14 mouse cellular contexts compared by ENCODE assay signal in the genomic region with DNA sequence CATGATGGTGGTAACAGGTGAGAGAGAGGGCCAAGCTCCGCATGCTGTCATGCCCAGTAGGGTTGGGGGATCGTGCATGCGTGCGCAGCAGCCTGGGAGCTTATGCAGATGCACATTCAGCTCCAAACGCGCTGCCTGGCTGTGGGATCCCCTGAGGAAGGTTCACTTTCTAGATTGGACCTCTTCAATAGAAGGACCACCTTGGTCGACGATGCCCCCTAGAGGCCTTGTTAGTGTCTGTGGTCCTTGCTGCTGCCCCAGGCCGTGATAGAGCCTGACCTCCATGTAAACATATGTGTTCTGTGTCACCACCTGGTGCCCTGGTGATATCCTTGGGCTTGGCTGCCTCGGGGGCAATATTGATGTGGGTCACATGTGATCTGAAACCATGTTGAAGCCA. TPM values are rescaled to one million over a fixed set of nuclear protein-coding genes. Genes with fewer than 3 reads are reported as not detected.
A peak's percentile ranks its signal among the peaks of the same experiment; 100 is the strongest.
DNase-seq lines count a peak whose midpoint lies in the region; ATAC-seq and TF ChIP-seq lines count a peak whose summit lies in the region.
"Had no signal": no experiment of that assay in that cellular context is flagged by ENCODE, and none has a peak within 500 bp of the region (broad histone marks: within the 10 kb centered on the region; RNA-seq: fewer than 3 reads in every experiment).

No protein-coding gene starts in this region.

- H3K27ac ChIP-seq in liver, embryonic 14.5 days: no peak overlapping the region
- H3K27ac ChIP-seq in liver, embryonic 12.5 days: no peak overlapping the region
- H3K27ac ChIP-seq: embryonic facial prominence, embryonic 12.5 days; forebrain, embryonic 13.5 days; neural tube, embryonic 13.5 days had no signal

- H3K4me3 ChIP-seq in liver, embryonic 14.5 days (ENCODE audit: insufficient read depth in 1 of 2, low read depth in 2 of 2, low read length in 2 of 2): no peak overlapping the region
- no peak overlapping the region for H3K4me3 ChIP-seq in liver, embryonic 12.5 days
- H3K4me3 ChIP-seq in E14TG2a.4 (replicated peaks; ENCODE audit: low read length): no peak overlapping the region
- H3K4me3 ChIP-seq: embryonic facial prominence, embryonic 12.5 days; forebrain, embryonic 13.5 days; megakaryocyte, embryonic 14.5 days; neural tube, embryonic 13.5 days had no signal

- no peak overlapping the region for H3K4me2 ChIP-seq in liver, embryonic 14.5 days (ENCODE audit: low read depth)
- H3K4me2 ChIP-seq in liver, embryonic 12.5 days: no peak overlapping the region
- H3K4me2 ChIP-seq: embryonic facial prominence, embryonic 12.5 days; forebrain, embryonic 13.5 days; neural tube, embryonic 13.5 days had no signal

- H3K4me1 ChIP-seq in liver, embryonic 14.5 days (replicated peaks; ENCODE audit: control insufficient read depth in 2 of 2, insufficient read depth in 2 of 2, low read length in 1 of 2): no peaks in the 10 kb centered on the region
- H3K4me1 ChIP-seq in liver, embryonic 12.5 days: no peaks in the 10 kb centered on the region
- H3K4me1 ChIP-seq in E14TG2a.4 (replicated peaks; ENCODE audit: low read depth, low read length): no peaks in the 10 kb centered on the region
- H3K4me1 ChIP-seq: embryonic facial prominence, embryonic 12.5 days had no signal

- ATAC-seq in liver, embryonic 14.5 days (ENCODE audit: insufficient read depth): no peak
- ATAC-seq in liver, embryonic 12.5 days: no peak
- ATAC-seq in megakaryocyte progenitor cell, adult 5-6 weeks (replicated peaks; ENCODE audit: poor library complexity): 0 out of 2 replicates have a peak, but pooled peaks have one; percentile 20
- ATAC-seq: forebrain, embryonic 13.5 days had no signal

- no peak overlapping the region for H3K9ac ChIP-seq in liver, embryonic 14.5 days (replicated peaks)
- H3K9ac ChIP-seq in liver, embryonic 12.5 days: no peak overlapping the region
- H3K9ac ChIP-seq: embryonic facial prominence, embryonic 12.5 days; forebrain, embryonic 13.5 days; neural tube, embryonic 13.5 days had no signal

- no peak for DNase-seq in liver, embryonic 14.5 days (ENCODE audit: low read depth in 3 of 3, low spot score in 3 of 3)
- DNase-seq in R1 (ENCODE audit: low read depth, low spot score): peak; percentile 57
- DNase-seq in urinary bladder, adult 18-20 months (ENCODE audit: low spot score in 2 of 2): no peak
- DNase-seq in adrenal gland, adult 18-20 months (ENCODE audit: low spot score in 2 of 2): no peak
- DNase-seq: kidney, adult 11 months; lung, adult 18-20 months; right cerebral cortex, postnatal 14 days had no signal

- peak; percentile 51 for TF ChIP-seq CTCF in liver, embryonic 14.5 days (IDR thresholded peaks at IDR 0.05; ENCODE audit: low read depth)
- peak; percentile 31 for TF ChIP-seq CTCF in E14TG2a.4 (conservative IDR thresholded peaks at IDR 0.05; ENCODE audit: low read length)

- H3K27me3 ChIP-seq in liver, embryonic 14.5 days (ENCODE audit: control insufficient read depth, insufficient read depth, low read length): no peaks in the 10 kb centered on the region
- H3K27me3 ChIP-seq in liver, embryonic 12.5 days (replicated peaks): peaks cover 14% of the 10 kb centered on the region; the same call in 1 of the 2 replicates
- peaks cover 37% of the 10 kb centered on the region for H3K27me3 ChIP-seq in E14TG2a.4 (ENCODE audit: insufficient read depth, low read length)
- H3K27me3 ChIP-seq: embryonic facial prominence, embryonic 12.5 days; neural tube, embryonic 13.5 days had no signal

- WGBS in liver, embryonic 14.5 days (ENCODE audit: insufficient replicate concordance): 29% methylated on average over 10 of the region's 10 CpGs
- 24% methylated on average over 10 of the region's 10 CpGs for WGBS in liver, embryonic 12.5 days (ENCODE audit: insufficient replicate concordance)

- no peaks in the 10 kb centered on the region for H3K36me3 ChIP-seq in liver, embryonic 14.5 days (replicated peaks; ENCODE audit: control insufficient read depth, insufficient read depth, low read depth)
- H3K36me3 ChIP-seq in liver, embryonic 12.5 days: no peaks in the 10 kb centered on the region
- H3K36me3 ChIP-seq in E14TG2a.4 (ENCODE audit: insufficient read depth, low read length): no peaks in the 10 kb centered on the region
- H3K36me3 ChIP-seq: embryonic facial prominence, embryonic 12.5 days; neural tube, embryonic 13.5 days had no signal

- H3K9me3 ChIP-seq in liver, embryonic 14.5 days (ENCODE audit: control insufficient read depth, low read length): no peaks in the 10 kb centered on the region
- no peaks in the 10 kb centered on the region for H3K9me3 ChIP-seq in liver, embryonic 12.5 days (replicated peaks)
- H3K9me3 ChIP-seq in E14TG2a.4 (ENCODE audit: low read length): no peaks in the 10 kb centered on the region
- H3K9me3 ChIP-seq: embryonic facial prominence, embryonic 12.5 days; forebrain, embryonic 13.5 days; megakaryocyte, embryonic 14.5 days; neural tube, embryonic 13.5 days had no signal

- no peak for TF ChIP-seq EP300 in liver, embryonic 14.5 days (IDR thresholded peaks at IDR 0.05; ENCODE audit: low read depth)

RNA-seq across cellular contexts. Expression of a gene that starts 30.3 kb away (rescaled TPM):
- 10.1 and 11.1 TPM in 2 replicates for polyA plus RNA-seq in liver, embryonic 14.5 days (2012; rRNA removed)
- polyA plus RNA-seq in liver, embryonic 14.5 days (2014; fragmentation: Nextera tagmentation; extraction: Ambion mirVana): 3.9 and 5.5 TPM in 2 replicates
- 10.1 and 10.8 TPM in 2 replicates for polyA plus RNA-seq in liver, embryonic 12.5 days (2016; fragmentation: Nextera tagmentation; extraction: Ambion mirVana)
- total RNA-seq in megakaryocyte progenitor cell, adult 5-6 weeks (2015): 19.4 and 21.7 TPM in 2 replicates
- 22.9 and 24.9 TPM in 2 replicates for total RNA-seq in megakaryocyte progenitor cell, adult 5-6 weeks (2017)
- 10 to 100 TPM; 46.8 to 51.6 TPM for total RNA-seq in adrenal gland, adult 18-20 months (2021)
